Mouse (Mus musculus) megakaryocyte progenitor cell, adult 5-6 weeks (primary cell): ENCODE measurements around the gene Olfr1160. TPM values are rescaled to one million over a fixed set of nuclear protein-coding genes. Genes with fewer than 3 reads are reported as not detected.
"Not testable (repeated sequence)": the region's sequence is repeated elsewhere in the genome, so short reads cannot be mapped to it uniquely, and the experiment has no call there.

ENCODE experiments used
- ATAC-seq: replicated peaks from 2 replicates; pipeline ENCODE4 v1.8.0; 2016; ENCODE audit warnings: mild to moderate bottlenecking, moderate TSS enrichment, inconsistent platforms; ENCODE audit not compliant: poor library complexity
- total RNA-seq, 2 experiments: library from RNA; stranded (forward) in 1 of 2; stranded (reverse) in 1 of 2; fragments of 157-497, 149-512 nt in 1 of 2; fragments of 200-1000 nt in 1 of 2; gene quantifications; 2 replicates each; pipeline versions ENCODE4 v1.2.3 to v1.2.4; 2015 to 2017

Gene Olfr1160
- not detected in 2 replicates for total RNA-seq (2015)
- not detected in 2 replicates for total RNA-seq (2017)

- no peak for ATAC-seq
Observed at GRCm38 (mm10) chr2:88007515-88008318, at the start of gene Olfr1160. TSS of gene Olfr1160 (minus strand) at chr2:88008268.

DNA sequence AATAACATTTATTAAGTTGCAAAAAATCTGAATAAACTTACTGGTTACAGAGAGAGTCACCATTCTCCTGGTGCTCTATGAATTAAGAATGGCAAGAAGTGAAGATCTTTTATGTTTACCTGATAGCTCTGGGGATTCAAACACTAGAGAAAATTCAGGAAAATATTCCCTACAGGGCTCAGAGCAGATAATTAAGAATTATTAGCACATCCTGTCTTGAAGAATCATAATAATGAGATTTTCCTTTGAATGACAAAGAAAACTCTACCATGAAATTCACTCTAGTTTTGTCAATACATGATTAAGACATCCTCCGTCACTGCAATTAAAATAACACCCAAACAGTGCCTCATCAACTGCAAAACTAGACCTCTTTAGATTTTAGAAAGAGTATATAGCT, 43.0 kb upstream of the Olfr1160 start, which contains the start of gene Olfr1162:
Gene Olfr1162, minus strand, starts transcription at position 101 of the 400 bp plus-strand sequence.
- ATAC-seq, result no peak

DNA sequence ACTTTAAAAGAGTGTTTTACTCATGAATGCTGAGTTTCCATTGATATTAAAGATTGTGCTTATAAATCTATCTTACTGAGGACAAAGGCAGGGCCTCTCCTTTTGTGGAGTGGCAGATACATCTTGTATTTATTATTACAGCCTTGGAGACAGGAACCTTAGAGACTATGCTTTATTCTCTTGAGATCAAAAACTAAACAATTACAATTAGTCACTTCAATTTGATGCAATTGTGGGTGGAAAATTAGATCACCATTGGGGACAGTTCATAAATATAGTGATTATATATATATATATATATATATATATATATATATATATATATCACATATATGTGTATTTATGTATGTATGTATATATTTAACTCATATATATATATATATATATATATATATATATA, 29.5 kb upstream of the Olfr1160 start, which contains the start of gene Olfr73:
Gene Olfr73, minus strand, starts transcription at position 101 of the 400 bp plus-strand sequence.
- ATAC-seq, result no peak

DNA sequence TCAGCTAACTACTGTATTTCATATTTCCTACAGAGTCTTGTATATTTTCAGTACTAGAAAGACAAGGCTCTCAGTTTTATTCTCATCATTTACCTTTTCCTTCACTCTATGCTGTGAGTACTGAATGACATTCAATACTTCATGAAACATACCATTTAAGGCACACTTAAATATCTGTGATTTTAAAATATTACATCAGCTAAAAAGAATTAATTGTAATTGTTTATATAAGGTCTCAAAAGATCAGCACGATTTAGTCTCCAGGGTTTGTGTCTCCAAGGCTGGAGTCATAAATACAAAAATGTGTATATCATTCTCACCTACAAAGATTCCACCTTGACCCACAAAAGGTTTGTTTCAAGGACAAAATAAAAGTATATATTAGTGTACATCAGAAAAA, 14.4 kb upstream of the Olfr1160 start, which contains the start of gene Olfr1161:
Gene Olfr1161, plus strand, starts transcription at position 301 of the 400 bp plus-strand sequence.
- not testable (repeated sequence) for ATAC-seq

- no peak for ATAC-seq
Observed at GRCm38 (mm10) chr2:87989813-87990212, 18.3 kb downstream of the Olfr1160 start, which contains the start of gene Olfr1158. TSS of gene Olfr1158 (plus strand) at chr2:87990113.

GRCm38 (mm10) chr2:87974563-87974962, 33.5 kb downstream of the Olfr1160 start, which contains the start of gene Olfr74:
TSS of gene Olfr74 (minus strand) at chr2:87974663.
- no peak for ATAC-seq

DNA sequence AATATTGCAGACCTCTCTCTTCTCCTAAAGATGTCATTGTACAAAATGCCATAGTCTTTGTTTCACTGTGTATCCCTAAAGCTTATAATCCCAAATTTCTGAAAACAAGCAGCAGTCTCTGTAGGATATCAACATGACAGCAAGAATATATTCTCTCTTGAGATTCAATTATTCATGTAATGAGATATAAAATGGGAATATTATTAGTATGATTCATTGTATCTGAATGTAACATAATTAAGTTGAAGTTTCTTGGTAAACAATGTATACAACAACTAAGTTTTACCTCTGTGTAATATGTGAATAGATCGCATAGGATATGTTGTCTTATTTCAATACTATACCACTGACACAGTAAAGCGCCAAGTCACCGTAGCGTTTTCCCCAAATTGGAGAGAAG, 39.9 kb downstream of the Olfr1160 start, which contains the start of gene Olfr1157:
Gene Olfr1157, minus strand, starts transcription at position 101 of the 400 bp plus-strand sequence.
- no peak for ATAC-seq

GRCm38 (mm10) chr2:87953000-87953399, 55.1 kb downstream of the Olfr1160 start, which contains the start of gene Olfr1156:
TSS of gene Olfr1156 (minus strand) at chr2:87953100.
- ATAC-seq, result no peak

Other genes starting within 250 kb of the Olfr1160 start
- not detected in 2 replicates for gene Olfr152, start 228.8 kb downstream of the Olfr1160 start, total RNA-seq (2015)
- gene Olfr152, start 228.8 kb downstream of the Olfr1160 start, total RNA-seq (2017), result not detected in 2 replicates
- gene Olfr1143, start 207.7 kb downstream of the Olfr1160 start, total RNA-seq (2015), result not detected in 2 replicates
- not detected in 2 replicates for gene Olfr1143, start 207.7 kb downstream of the Olfr1160 start, total RNA-seq (2017)
- not detected in 2 replicates for gene Olfr1145, start 198.4 kb downstream of the Olfr1160 start, total RNA-seq (2015)
- not detected in 2 replicates for gene Olfr1145, start 198.4 kb downstream of the Olfr1160 start, total RNA-seq (2017)
- not detected in 2 replicates for gene Olfr1148, start 177.7 kb downstream of the Olfr1160 start, total RNA-seq (2015)
- gene Olfr1148, start 177.7 kb downstream of the Olfr1160 start, total RNA-seq (2017), result not detected in 2 replicates
- gene Olfr1150-ps1, start 164.3 kb downstream of the Olfr1160 start, total RNA-seq (2015), result not detected in 2 replicates
- gene Olfr1150-ps1, start 164.3 kb downstream of the Olfr1160 start, total RNA-seq (2017), result not detected in 2 replicates
- not detected in 2 replicates for gene Olfr1151, start 152.4 kb downstream of the Olfr1160 start, total RNA-seq (2015)
- not detected in 2 replicates for gene Olfr1151, start 152.4 kb downstream of the Olfr1160 start, total RNA-seq (2017)
- not detected in 2 replicates for gene Olfr1152, start 141.8 kb downstream of the Olfr1160 start, total RNA-seq (2015)
- gene Olfr1152, start 141.8 kb downstream of the Olfr1160 start, total RNA-seq (2017), result not detected in 2 replicates
- gene Olfr1153, start 113.3 kb downstream of the Olfr1160 start, total RNA-seq (2015), result not detected in 2 replicates
- gene Olfr1153, start 113.3 kb downstream of the Olfr1160 start, total RNA-seq (2017), result not detected in 2 replicates
- gene Olfr1154, start 103.1 kb downstream of the Olfr1160 start, total RNA-seq (2015), result not detected in 2 replicates
- gene Olfr1154, start 103.1 kb downstream of the Olfr1160 start, total RNA-seq (2017), result not detected in 2 replicates
- gene Olfr1155, start 63.1 kb downstream of the Olfr1160 start, total RNA-seq (2015), result not detected in 2 replicates
- gene Olfr1155, start 63.1 kb downstream of the Olfr1160 start, total RNA-seq (2017), result not detected in 2 replicates
- not detected in 2 replicates for gene Olfr1156, start 55.2 kb downstream of the Olfr1160 start, total RNA-seq (2015)
- gene Olfr1156, start 55.2 kb downstream of the Olfr1160 start, total RNA-seq (2017), result not detected in 2 replicates
- gene Olfr1157, start 40.0 kb downstream of the Olfr1160 start, total RNA-seq (2015), result not detected in 2 replicates
- gene Olfr1157, start 40.0 kb downstream of the Olfr1160 start, total RNA-seq (2017), result not detected in 2 replicates
- gene Olfr74, start 33.6 kb downstream of the Olfr1160 start, total RNA-seq (2015), result not detected in 2 replicates
- not detected in 2 replicates for gene Olfr74, start 33.6 kb downstream of the Olfr1160 start, total RNA-seq (2017)
- not detected in 2 replicates for gene Olfr1158, start 18.2 kb downstream of the Olfr1160 start, total RNA-seq (2015)
- not detected in 2 replicates for gene Olfr1158, start 18.2 kb downstream of the Olfr1160 start, total RNA-seq (2017)
- not detected in 2 replicates for gene Olfr1161, start 14.5 kb upstream of the Olfr1160 start, total RNA-seq (2015)
- gene Olfr1161, start 14.5 kb upstream of the Olfr1160 start, total RNA-seq (2017), result not detected in 2 replicates
- gene Olfr73, start 29.4 kb upstream of the Olfr1160 start, total RNA-seq (2015), result not detected in 2 replicates
- gene Olfr73, start 29.4 kb upstream of the Olfr1160 start, total RNA-seq (2017), result not detected in 2 replicates
- not detected in 2 replicates for gene Olfr1162, start 42.9 kb upstream of the Olfr1160 start, total RNA-seq (2015)
- not detected in 2 replicates for gene Olfr1162, start 42.9 kb upstream of the Olfr1160 start, total RNA-seq (2017)
- not detected in 2 replicates for gene Olfr1163, start 63.6 kb upstream of the Olfr1160 start, total RNA-seq (2015)
- gene Olfr1163, start 63.6 kb upstream of the Olfr1160 start, total RNA-seq (2017), result not detected in 2 replicates
- not detected in 2 replicates for gene Olfr1164, start 85.7 kb upstream of the Olfr1160 start, total RNA-seq (2015)
- not detected in 2 replicates for gene Olfr1164, start 85.7 kb upstream of the Olfr1160 start, total RNA-seq (2017)
- not detected in 2 replicates for gene Olfr1166, start 120.0 kb upstream of the Olfr1160 start, total RNA-seq (2015)
- not detected in 2 replicates for gene Olfr1166, start 120.0 kb upstream of the Olfr1160 start, total RNA-seq (2017)
- not detected in 2 replicates for gene Olfr1167, start 146.9 kb upstream of the Olfr1160 start, total RNA-seq (2015)
- gene Olfr1167, start 146.9 kb upstream of the Olfr1160 start, total RNA-seq (2017), result not detected in 2 replicates
- not detected in 2 replicates for gene Olfr1168, start 173.6 kb upstream of the Olfr1160 start, total RNA-seq (2015)
- not detected in 2 replicates for gene Olfr1168, start 173.6 kb upstream of the Olfr1160 start, total RNA-seq (2017)
- not detected in 2 replicates for gene Olfr1170, start 220.1 kb upstream of the Olfr1160 start, total RNA-seq (2015)
- not detected in 2 replicates for gene Olfr1170, start 220.1 kb upstream of the Olfr1160 start, total RNA-seq (2017)